Mouse (Mus musculus): Measurements from ENCODE around the gene Alk.

DNA sequence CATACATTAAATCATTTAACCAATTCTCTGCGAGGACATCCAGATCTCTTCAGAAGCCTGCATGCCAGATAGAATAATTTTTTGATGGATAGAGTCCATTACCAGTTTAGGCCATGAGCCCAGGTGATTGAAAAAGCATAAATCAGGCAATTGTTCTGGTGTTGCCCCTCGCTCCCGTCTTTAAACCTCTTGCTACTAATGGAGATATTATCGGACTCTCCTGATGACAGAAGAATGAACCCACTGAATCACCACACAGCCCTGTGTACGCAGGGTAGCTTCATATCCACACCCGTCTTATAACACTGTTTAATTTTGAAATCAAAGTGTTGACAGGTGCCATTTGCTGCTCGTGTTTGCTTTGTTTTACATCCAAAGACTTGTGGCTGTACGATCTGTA, 413.9 kb downstream of the Alk start:
- TF ChIP-seq CTCF (IDR thresholded peaks at IDR 0.05; ENCODE audit: extremely low read depth, insufficient read depth, low read length) = no peak
- no peak for TF ChIP-seq POLR2A (IDR thresholded peaks at IDR 0.05; ENCODE audit: extremely low read depth, insufficient read depth, low read length)
